Mouse (Mus musculus) MEL (cell line): ENCODE results near the gene Cdc27. TPM values are rescaled to one million over a fixed set of nuclear protein-coding genes. Genes with fewer than 3 reads are reported as not detected.

Source experiments
- DNase-seq: peaks from one replicate; pipeline ENCODE4 v3.0.0; 2011; ENCODE audit warnings: low read depth, low spot score
- H3K27ac ChIP-seq: 2 replicates; pipeline ENCODE4 v1.5.1; 2012; ENCODE audit warnings: low read depth, mild to moderate bottlenecking, control low read depth, low read length, moderate library complexity; ENCODE audit not compliant: control insufficient read depth
- H3K27me3 ChIP-seq, 2 experiments: fragments of 150-350 bp in 1 of 2; sonication (generic) in 1 of 2; 2 replicates each; pipeline ENCODE4 v1.6.1; 2012; ENCODE audit warnings: low read length in 2 of 2, mild to moderate bottlenecking in 2 of 2, improper control_type of control experiment in 1 of 2, moderate library complexity in 1 of 2; ENCODE audit not compliant: insufficient read depth in 2 of 2, control insufficient read depth in 1 of 2
- H3K36me3 ChIP-seq, 2 experiments: 2 replicates each; pipeline ENCODE4 v1.6.1; 2012 to 2014; ENCODE audit warnings: low read length in 2 of 2, improper control_type of control experiment in 1 of 2, inconsistent platforms in 1 of 2, mild to moderate bottlenecking in 1 of 2; ENCODE audit not compliant: insufficient read depth in 2 of 2, control insufficient read depth in 1 of 2
- H3K4me1 ChIP-seq, 2 experiments: fragments of 150-350 bp in 1 of 2; sonication (generic) in 1 of 2; 2 replicates each; pipeline ENCODE4 v1.6.1; 2012; ENCODE audit warnings: low read length in 2 of 2, improper control_type of control experiment in 1 of 2, mild to moderate bottlenecking in 1 of 2; ENCODE audit not compliant: insufficient read depth in 2 of 2, control insufficient read depth in 1 of 2
- H3K4me3 ChIP-seq, 2 experiments: fragments of 150-350 bp in 1 of 2; sonication (generic) in 1 of 2; 2 replicates each; pipeline ENCODE4 v1.5.1; 2012; ENCODE audit warnings: low read depth in 2 of 2, low read length in 2 of 2, mild to moderate bottlenecking in 2 of 2, moderate library complexity in 2 of 2, control low read depth in 1 of 2, improper control_type of control experiment in 1 of 2; ENCODE audit not compliant: control insufficient read depth in 1 of 2, insufficient read depth in 1 of 2
- H3K79me2 ChIP-seq: 2 replicates; pipeline ENCODE4 v1.6.1; 2012; ENCODE audit warnings: mild to moderate bottlenecking, low read length, moderate library complexity; ENCODE audit not compliant: control insufficient read depth, poor library complexity, insufficient read depth
- H3K9ac ChIP-seq: 2 replicates; pipeline ENCODE4 v1.6.1; 2012; ENCODE audit warnings: low read depth, mild to moderate bottlenecking, control low read depth, low read length, moderate library complexity; ENCODE audit not compliant: control insufficient read depth, poor library complexity, severe bottlenecking
- H3K9me3 ChIP-seq: fragments of 150-350 bp; sonication (generic); replicated peaks from 2 replicates; pipeline ENCODE4 v1.6.1; 2012; ENCODE audit warnings: mild to moderate bottlenecking, low read length, improper control_type of control experiment, moderate library complexity; ENCODE audit not compliant: insufficient read depth
- BHLHE40 ChIP-seq: IDR thresholded peaks from 2 replicates; pipeline ENCODE4 v1.6.1; 2012; ENCODE audit warnings: low read depth, mild to moderate bottlenecking, inconsistent platforms, low read length, improper control_type of control experiment, borderline replicate concordance
- CHD2 ChIP-seq: IDR thresholded peaks from 2 replicates; pipeline ENCODE4 v1.6.1; 2011; ENCODE audit warnings: low read length, improper control_type of control experiment
- CTCF ChIP-seq, 3 experiments: IDR thresholded peaks in 2 of 3; conservative IDR thresholded peaks in 1 of 3; 2 replicates each; pipeline ENCODE4 v1.5.1; 2011 to 2012; ENCODE audit warnings: low read length in 3 of 3, low read depth in 2 of 3, mild to moderate bottlenecking in 2 of 3, improper control_type of control experiment in 1 of 3, inconsistent platforms in 1 of 3, mixed read lengths in 1 of 3, moderate library complexity in 1 of 3; ENCODE audit not compliant: control insufficient read depth in 1 of 3, insufficient read depth in 1 of 3, poor library complexity in 1 of 3, severe bottlenecking in 1 of 3
- EP300 ChIP-seq, 2 experiments: IDR thresholded peaks; 2 replicates each; pipeline ENCODE4 v1.6.1; 2011; ENCODE audit warnings: improper control_type of control experiment in 2 of 2, low read length in 2 of 2, low read depth in 1 of 2, mild to moderate bottlenecking in 1 of 2
- GATA1 ChIP-seq: IDR thresholded peaks from 2 replicates; pipeline ENCODE4 v1.6.1; 2011; ENCODE audit warnings: low read depth, low read length, improper control_type of control experiment
- MAFK ChIP-seq: IDR thresholded peaks from 2 replicates; pipeline ENCODE4 v1.6.1; 2011; ENCODE audit warnings: low read depth, mild to moderate bottlenecking, low read length, improper control_type of control experiment, borderline replicate concordance
- MAX ChIP-seq: IDR thresholded peaks from 2 replicates; pipeline ENCODE4 v1.6.1; 2011; ENCODE audit warnings: low read length, improper control_type of control experiment
- MXI1 ChIP-seq: IDR thresholded peaks from 2 replicates; pipeline ENCODE4 v1.6.1; 2011; ENCODE audit warnings: mild to moderate bottlenecking, low read depth, low read length, improper control_type of control experiment
- POLR2A ChIP-seq, 2 experiments: IDR thresholded peaks; 2 replicates each; pipeline ENCODE4 v1.6.1; 2011 to 2012; ENCODE audit warnings: low read length in 2 of 2, mild to moderate bottlenecking in 2 of 2, control low read depth in 1 of 2, improper control_type of control experiment in 1 of 2, low read depth in 1 of 2, moderate library complexity in 1 of 2; ENCODE audit not compliant: control insufficient read depth in 1 of 2, insufficient read depth in 1 of 2, poor library complexity in 1 of 2
- POLR2AphosphoS2 ChIP-seq: IDR thresholded peaks from 2 replicates; pipeline ENCODE4 v1.6.1; 2011; ENCODE audit warnings: low read length, improper control_type of control experiment
- POLR2AphosphoS5 ChIP-seq: IDR thresholded peaks from 2 replicates; pipeline ENCODE4 v1.6.1; 2012; ENCODE audit warnings: low read depth, borderline replicate concordance, mild to moderate bottlenecking, inconsistent platforms, low read length, moderate library complexity, mixed read lengths
- RAD21 ChIP-seq: IDR thresholded peaks from 2 replicates; pipeline ENCODE4 v1.6.1; 2011; ENCODE audit warnings: mild to moderate bottlenecking, low read depth, low read length, improper control_type of control experiment
- RCOR1 ChIP-seq: IDR thresholded peaks from 2 replicates; pipeline ENCODE4 v1.6.1; 2012; ENCODE audit warnings: low read depth, mild to moderate bottlenecking, inconsistent platforms, low read length, improper control_type of control experiment
- SMC3 ChIP-seq: IDR thresholded peaks from 2 replicates; pipeline ENCODE4 v1.6.1; 2011; ENCODE audit warnings: low read depth, low read length, improper control_type of control experiment
- TAL1 ChIP-seq: IDR thresholded peaks from 2 replicates; pipeline ENCODE4 v1.6.1; 2012; ENCODE audit warnings: mild to moderate bottlenecking, inconsistent platforms, low read length, moderate library complexity, mixed read lengths
- TCF12 ChIP-seq: IDR thresholded peaks from 2 replicates; pipeline ENCODE4 v1.6.1; 2014; ENCODE audit warnings: low read depth, mild to moderate bottlenecking, inconsistent platforms, low read length, improper control_type of control experiment, moderate library complexity
- UBTF ChIP-seq: IDR thresholded peaks from 2 replicates; pipeline ENCODE4 v1.6.1; 2012; ENCODE audit warnings: low read depth, mild to moderate bottlenecking, inconsistent platforms, low read length, improper control_type of control experiment, moderate library complexity, borderline replicate concordance; ENCODE audit not compliant: insufficient read depth
- ZMIZ1 ChIP-seq: IDR thresholded peaks from 2 replicates; pipeline ENCODE4 v1.6.1; 2012; ENCODE audit warnings: low read depth, mild to moderate bottlenecking, inconsistent platforms, low read length, improper control_type of control experiment, moderate library complexity
- polyA plus RNA-seq, 2 experiments: library from polyadenylated mRNA; stranded (reverse) in 1 of 2; unstranded in 1 of 2; fragments of >175 nt in 1 of 2; fragments of >200 nt in 1 of 2; gene quantifications; 2 replicates each; pipeline versions ENCODE4 v1.2.1 to v1.2.4; 2012; ENCODE audit warnings: low replicate concordance in 2 of 2, low read depth in 1 of 2; ENCODE audit not compliant: insufficient read length in 2 of 2, insufficient read depth in 1 of 2, missing spikeins in 1 of 2
- total RNA-seq: library from RNA; depleted of rRNA; stranded (reverse); fragments of 300-350 nt; gene quantifications from 2 replicates; pipeline ENCODE4 v1.2.3, GENCODE M21; 2012

The Cdc27 gene
- total and polyA plus RNA-seq, 3 experiments = 24.4 to 180 (median 30.4) TPM

- Histone ChIP-seq H3K27ac (no peak overlapping the region), H3K36me3 (0 out of 4 replicates have a peak, but pooled peaks cover 0 to 2% of the 10 kb centered on the region in 2 experiments), H3K9ac (no peak overlapping the region), H3K79me2 (no peaks in the 10 kb centered on the region), H3K4me1 (peaks cover 0 to 2% of the 10 kb centered on the region in 2 experiments; a peak in 1 of 4 replicates), H3K9me3 (no peaks in the 10 kb centered on the region), H3K27me3 (peaks cover 5 to 7% of the 10 kb centered on the region in 2 experiments), H3K4me3 (no peak overlapping the region)
- no peak for DNase-seq
- no peak for TF ChIP-seq RAD21
- no peak for TF ChIP-seq SMC3
- TF ChIP-seq TAL1 = no peak
- no peak for TF ChIP-seq RCOR1
- no peak for TF ChIP-seq POLR2AphosphoS5
- TF ChIP-seq CHD2 = no peak
- TF ChIP-seq ZMIZ1 = no peak
- no peak for TF ChIP-seq BHLHE40
- TF ChIP-seq MAFK = no peak
- TF ChIP-seq POLR2A (IDR thresholded peaks at IDR 0.05; ENCODE audit: control insufficient read depth in 1 of 2, insufficient read depth in 1 of 2, low read depth in 1 of 2, low read length in 2 of 2, poor library complexity in 1 of 2) = no peak
These were observed 16.4 kb upstream of the Cdc27 start for GRCm38 (mm10) chr11:104566796-104567195.

DNA sequence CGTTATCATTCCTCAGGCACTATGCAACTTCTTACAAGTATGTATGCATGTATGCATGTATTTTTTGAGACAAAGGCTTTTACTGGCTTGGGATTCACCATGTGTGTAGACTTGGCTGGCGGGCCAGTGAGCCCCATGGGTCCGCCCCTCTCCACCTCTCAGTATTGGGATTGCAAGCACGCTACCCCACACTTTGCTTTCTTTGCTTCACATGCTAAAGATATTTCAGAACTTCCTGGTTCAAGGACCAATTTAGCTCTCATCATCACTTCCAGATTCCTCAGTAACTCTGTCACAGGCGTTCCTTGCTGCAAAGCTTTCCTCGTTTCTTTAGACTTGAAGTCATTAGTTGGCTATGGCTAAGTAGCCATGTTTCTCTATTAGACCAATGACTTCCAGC, 15.7 kb upstream of the Cdc27 start:
- Histone ChIP-seq H3K9ac (no peak overlapping the region), H3K4me3 (no peak overlapping the region), H3K27me3 (peaks cover 5 to 7% of the 10 kb centered on the region in 2 experiments), H3K79me2 (no peaks in the 10 kb centered on the region), H3K9me3 (no peaks in the 10 kb centered on the region), H3K4me1 (peaks cover 0 to 2% of the 10 kb centered on the region in 2 experiments; a peak in 1 of 4 replicates), H3K36me3 (0 out of 4 replicates have a peak, but pooled peaks cover 0 to 2% of the 10 kb centered on the region in 2 experiments), H3K27ac (no peak overlapping the region)
- no peak for DNase-seq
- no peak for TF ChIP-seq MXI1
- TF ChIP-seq GATA1 = no peak
- TF ChIP-seq MAX = no peak
- no peak for TF ChIP-seq UBTF
- TF ChIP-seq RAD21 = no peak
- TF ChIP-seq EP300 (IDR thresholded peaks at IDR 0.05; ENCODE audit: low read depth in 1 of 2, low read length in 2 of 2) = no peak
- no peak for TF ChIP-seq POLR2A (IDR thresholded peaks at IDR 0.05; ENCODE audit: control insufficient read depth in 1 of 2, insufficient read depth in 1 of 2, low read depth in 1 of 2, low read length in 2 of 2, poor library complexity in 1 of 2)
- no peak for TF ChIP-seq MAFK
- TF ChIP-seq CTCF (IDR thresholded peaks at IDR 0.05 in 2 of 3, conservative IDR thresholded peaks at IDR 0.05 in 1 of 3; ENCODE audit: control insufficient read depth in 1 of 3, insufficient read depth in 1 of 3, low read depth in 2 of 3, low read length in 3 of 3, poor library complexity in 1 of 3, severe bottlenecking in 1 of 3) = no peak
- TF ChIP-seq TCF12 = no peak
- no peak for TF ChIP-seq TAL1
- no peak for TF ChIP-seq POLR2AphosphoS2
